Mouse (Mus musculus) spleen, postnatal 36 days (tissue): Measurements from ENCODE around the gene Ilk.

Experiments
- DNase-seq, 2 experiments: peaks; one replicate each; pipeline ENCODE4 v3.0.0; 2022; ENCODE audit warnings: low spot score in 2 of 2, mixed read lengths in 1 of 2

The Ilk gene

DNA sequence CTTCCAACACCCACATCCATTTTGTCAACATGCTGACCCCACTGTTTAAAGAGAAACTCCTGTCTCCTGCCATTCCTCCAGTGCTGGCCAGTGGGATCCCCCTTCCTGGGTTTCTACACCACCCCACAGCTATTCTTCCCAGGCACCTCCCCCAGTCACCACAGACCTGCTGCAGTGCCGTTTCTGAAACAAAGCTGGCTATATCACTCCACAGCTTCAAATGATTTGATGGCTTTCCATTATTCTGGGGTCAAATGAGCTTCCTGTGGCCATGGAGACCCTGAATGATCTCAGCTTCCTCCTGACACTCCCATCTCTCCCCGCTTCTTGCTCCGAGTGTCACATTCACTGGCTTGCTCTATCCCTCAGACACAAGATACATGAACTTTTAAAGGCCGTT lies 48.2 kb downstream of the Ilk start:
- DNase-seq, result no peak

- DNase-seq, result no peak
Measured at GRCm38 (mm10) chr7:105786506-105787284, 50.3 kb downstream of the Ilk start.

GRCm38 (mm10) chr7:105787285-105788140 lies 51.1 kb downstream of the Ilk start, which contains the start of gene Dchs1:
Gene Dchs1, minus strand, starts transcription at chr7:105787654.
- no peak for DNase-seq

- DNase-seq, result no peak
Measured at GRCm38 (mm10) chr7:105791147-105791546, 54.8 kb downstream of the Ilk start.
